In genomic region chr2:77039683-77040082, GRCm38 (mm10) we compare ENCODE assay signal across 16 mouse cellular contexts.
"Had no signal": no experiment of that assay in that cellular context is flagged by ENCODE, and none has a peak within 500 bp of the region (broad histone marks: within the 10 kb centered on the region; RNA-seq: fewer than 3 reads in every experiment).

No protein-coding gene starts in this region.

- H3K27ac ChIP-seq: kidney, postnatal 0 days; layer of hippocampus, adult 2 months; limb, embryonic 10.5 days; limb, embryonic 13.5 days; liver, embryonic 12.5 days; liver, embryonic 15.5 days; lung, embryonic 15.5 days; midbrain, embryonic 10.5 days; midbrain, embryonic 13.5 days had no signal

- H3K4me1 ChIP-seq: limb, embryonic 10.5 days; limb, embryonic 13.5 days; liver, embryonic 12.5 days; liver, embryonic 15.5 days; lung, embryonic 15.5 days; megakaryocyte, embryonic 14.5 days; midbrain, embryonic 10.5 days; midbrain, embryonic 13.5 days had no signal

- H3K9ac ChIP-seq: limb, embryonic 13.5 days; liver, embryonic 12.5 days; liver, embryonic 15.5 days; lung, embryonic 15.5 days; midbrain, embryonic 13.5 days had no signal

- DNase-seq: kidney, postnatal 25 days; layer of hippocampus, adult 9-11 months; liver; thymus, postnatal 25 days had no signal

- ATAC-seq: liver, embryonic 12.5 days; midbrain, embryonic 13.5 days; midbrain, embryonic 16.5 days had no signal

- H3K4me2 ChIP-seq: limb, embryonic 13.5 days; liver, embryonic 12.5 days; liver, embryonic 15.5 days; lung, embryonic 15.5 days; midbrain, embryonic 13.5 days had no signal

- H3K36me3 ChIP-seq: limb, embryonic 10.5 days; limb, embryonic 13.5 days; liver, embryonic 12.5 days; liver, embryonic 15.5 days; lung, embryonic 15.5 days; midbrain, embryonic 10.5 days; midbrain, embryonic 13.5 days had no signal

- H3K27me3 ChIP-seq: limb, embryonic 13.5 days; liver, embryonic 12.5 days; liver, embryonic 15.5 days; lung, embryonic 15.5 days; megakaryocyte, embryonic 14.5 days; midbrain, embryonic 13.5 days had no signal

- H3K4me3 ChIP-seq: layer of hippocampus, adult 2 months; limb, embryonic 10.5 days; limb, embryonic 13.5 days; liver, embryonic 12.5 days; liver, embryonic 15.5 days; lung, embryonic 15.5 days; midbrain, embryonic 10.5 days; midbrain, embryonic 13.5 days; myocyte had no signal

- H3K9me3 ChIP-seq: limb, embryonic 10.5 days; limb, embryonic 13.5 days; liver, embryonic 12.5 days; liver, embryonic 15.5 days; lung, embryonic 15.5 days; midbrain, embryonic 10.5 days; midbrain, embryonic 13.5 days had no signal
